Mouse (Mus musculus) gastrocnemius, postnatal 14 days (tissue): ENCODE data around the gene Ulk4. TPM values are rescaled to one million over a fixed set of nuclear protein-coding genes. Genes with fewer than 3 reads are reported as not detected.

Experiments used
- DNase-seq: peaks from one replicate; pipeline ENCODE4 v3.0.0; 2021; ENCODE audit warnings: mixed read lengths
- intact Hi-C: fragments of 180-260 bp; cut with DNase I; formaldehyde crosslinking; loops from one replicate; pipeline ENCODE4 v1.15.1; 2025; ENCODE audit warnings: low total_unique reads
- total RNA-seq, 2 experiments: library from RNA; stranded (reverse); gene quantifications; 2 replicates each; pipeline ENCODE4 v1.2.3; 2021

The Ulk4 gene
- total RNA-seq, 2 experiments from 2014 or later = 0.31 to 0.41 TPM

DNA sequence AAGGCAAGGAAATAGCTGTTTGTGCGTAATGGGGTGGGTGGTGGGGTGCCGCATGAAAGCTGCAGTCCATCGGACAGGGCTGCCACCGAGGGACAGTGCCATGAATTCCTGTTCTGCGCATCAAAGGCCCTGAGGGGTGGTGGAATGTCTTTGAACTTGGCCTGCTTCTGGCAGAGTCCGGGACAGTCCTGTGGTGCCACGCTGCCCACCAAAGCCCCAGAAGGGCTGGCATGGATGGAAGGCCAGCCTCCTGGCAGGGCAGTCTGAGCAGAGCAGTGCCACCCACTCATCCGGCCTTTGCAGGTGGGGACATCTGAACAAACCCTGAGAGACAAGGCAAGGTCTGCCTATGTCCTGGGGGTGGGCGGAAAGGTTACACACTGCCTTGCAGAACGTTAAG lies 312.0 kb downstream of the Ulk4 start:
- no peak for DNase-seq
- intact Hi-C loops = no loop called here

DNA sequence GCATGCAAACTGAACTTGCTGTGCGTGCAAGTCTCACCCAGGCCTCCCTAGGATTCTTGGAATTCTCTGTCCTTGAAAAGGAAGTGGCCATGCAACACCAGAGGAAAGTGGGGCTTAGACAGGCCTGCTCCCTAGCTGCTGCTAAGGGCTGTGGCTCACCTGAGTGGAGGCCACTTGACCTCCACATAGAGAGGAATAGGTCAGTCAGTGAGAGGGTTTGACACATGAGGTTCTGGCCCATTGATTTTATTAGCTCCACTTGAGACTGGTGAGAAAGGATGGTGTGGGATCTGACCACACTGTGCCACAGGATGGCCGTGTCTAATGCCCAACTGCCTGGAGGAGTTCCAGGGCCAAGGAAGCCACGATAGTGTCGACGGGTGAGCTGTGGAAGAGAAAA lies 312.8 kb downstream of the Ulk4 start:
- no peak for DNase-seq
- intact Hi-C loops = no loop called here

DNA sequence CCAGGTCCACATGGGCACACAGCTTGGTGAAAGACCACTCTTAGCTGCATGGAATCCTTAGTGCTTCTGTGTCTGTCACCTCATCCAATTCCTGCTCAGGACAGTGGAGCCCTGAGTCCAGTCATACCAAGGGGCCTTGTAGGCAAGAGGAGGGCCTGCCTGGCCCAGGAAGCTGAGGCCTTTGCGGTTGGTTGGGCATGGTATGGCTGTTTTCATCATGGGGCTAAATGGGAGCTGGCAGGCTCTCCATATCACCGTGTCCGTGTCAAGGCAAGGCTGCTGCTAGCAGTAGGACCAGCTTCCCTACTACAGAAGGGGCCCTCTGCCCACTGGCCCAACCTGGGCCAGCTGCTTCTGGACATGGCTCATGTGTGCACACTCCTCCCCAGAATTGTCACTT lies 313.3 kb downstream of the Ulk4 start:
- no peak for DNase-seq
- intact Hi-C loops = no loop called here

DNA sequence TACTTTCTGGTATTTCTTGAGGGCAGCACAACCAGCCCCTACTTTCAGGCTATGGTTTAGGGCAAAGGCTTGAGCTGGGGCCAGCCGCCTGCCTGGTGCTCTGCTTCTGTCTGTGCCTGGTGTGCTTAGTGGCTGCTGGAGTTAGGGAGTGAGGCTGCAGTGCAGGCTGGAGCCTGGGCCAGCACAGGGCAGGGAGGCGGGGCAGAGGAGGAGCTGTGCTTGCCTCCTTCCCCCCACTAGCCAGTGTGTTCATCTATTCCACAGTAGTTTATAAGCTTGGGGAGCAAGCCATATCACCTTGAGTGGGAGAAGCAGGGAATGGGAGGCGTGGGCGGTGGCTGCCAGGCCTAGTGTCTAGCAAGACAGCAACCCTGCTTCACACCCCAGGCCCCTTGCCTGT lies 313.9 kb downstream of the Ulk4 start:
- no peak for DNase-seq
- intact Hi-C loops = no loop called here

DNA sequence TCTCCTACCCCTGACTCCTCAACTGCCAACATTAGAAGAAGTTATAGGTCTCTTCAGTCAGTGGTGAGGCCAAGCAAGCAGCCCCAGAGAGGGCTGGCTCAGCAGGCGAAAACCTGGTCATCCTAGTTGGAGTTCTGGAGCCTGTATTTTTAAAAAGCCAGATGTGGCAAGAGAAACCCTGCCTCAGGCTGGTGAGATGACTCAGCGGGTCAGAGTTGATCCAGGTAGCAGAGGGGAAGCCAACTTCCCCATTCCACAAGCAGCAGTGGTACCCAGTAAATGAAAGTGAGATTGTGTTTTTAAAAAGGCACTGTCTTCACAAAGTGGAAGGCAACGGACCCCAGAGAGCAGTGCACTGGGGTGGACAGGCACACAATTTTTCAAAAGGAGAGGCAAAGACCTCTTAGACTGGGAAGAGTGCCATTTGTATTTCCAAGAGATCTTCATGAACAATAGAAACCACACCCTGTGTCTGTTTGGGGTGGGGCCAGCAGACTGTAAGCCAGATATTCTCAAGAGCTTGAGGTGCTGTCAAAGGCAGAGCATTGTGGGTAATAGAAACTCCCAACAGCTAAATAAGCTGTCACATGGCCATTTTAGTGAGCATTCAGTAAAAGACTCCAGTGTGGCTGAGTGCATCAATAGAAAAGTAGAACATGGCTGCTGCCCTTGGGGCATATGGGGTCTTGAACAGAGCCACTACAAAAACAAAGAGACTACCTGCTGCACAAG lies 314.9 kb downstream of the Ulk4 start:
- DNase-seq = peak; percentile 37
- intact Hi-C loops = no loop called here

DNA sequence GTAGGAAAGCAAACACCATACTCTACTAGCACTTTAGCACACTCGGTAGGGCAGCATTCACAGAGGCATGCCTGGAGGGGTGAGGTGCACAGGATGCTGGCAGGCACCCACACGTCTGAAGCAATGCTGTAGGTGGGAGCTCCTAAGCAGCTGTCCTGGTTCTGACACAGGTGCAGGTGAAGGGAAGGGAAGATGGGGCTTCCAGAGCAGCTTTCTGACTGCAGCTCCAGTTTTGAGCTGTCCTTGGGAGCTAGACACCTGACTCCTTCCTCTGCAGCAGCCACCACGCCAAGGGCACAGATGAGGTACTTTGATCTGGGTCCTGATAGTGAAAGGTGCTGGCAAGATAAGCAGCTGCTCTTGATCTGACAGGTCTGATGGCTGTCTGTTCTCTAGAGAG lies 315.5 kb downstream of the Ulk4 start:
- intact Hi-C loops = no loop called here
- DNase-seq = no peak

DNA sequence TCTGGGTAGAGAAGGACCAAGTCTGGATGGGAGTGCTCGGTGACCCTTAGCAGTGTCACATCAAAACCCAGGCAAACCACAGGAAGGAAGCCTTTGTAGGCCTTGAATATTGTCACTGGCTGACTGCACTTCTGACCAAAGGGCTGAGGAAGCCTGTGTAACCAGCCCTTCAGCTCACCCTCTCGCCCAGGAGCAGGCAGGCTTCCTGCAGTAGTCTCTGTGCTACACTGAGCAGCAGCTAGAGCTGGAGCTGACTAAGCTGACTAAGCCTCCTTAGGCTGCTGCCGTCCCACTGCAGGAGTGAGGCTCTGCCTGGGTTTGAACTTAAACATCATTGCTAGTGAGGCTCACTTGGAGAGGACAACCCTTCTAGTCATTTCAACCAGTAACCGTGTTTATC lies 316.4 kb downstream of the Ulk4 start:
- no peak for DNase-seq
- intact Hi-C loops = no loop called here

DNA sequence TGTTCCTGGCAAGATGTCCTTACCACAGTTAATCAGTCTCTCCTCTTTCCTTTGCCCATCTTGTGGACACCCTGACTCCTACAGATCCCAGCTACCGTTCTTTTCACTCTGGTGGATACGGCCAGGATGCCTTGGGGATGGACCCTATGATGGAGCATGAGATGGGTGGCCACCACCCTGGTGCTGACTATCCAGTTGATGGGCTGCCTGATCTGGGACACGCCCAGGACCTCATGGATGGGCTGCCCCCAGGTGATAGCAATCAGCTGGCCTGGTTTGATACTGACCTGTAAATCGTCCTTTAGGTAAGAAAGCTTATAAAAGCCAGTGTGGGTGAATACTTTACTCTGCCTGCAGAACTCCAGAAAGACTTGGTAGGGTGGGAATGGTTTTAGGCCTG lies 317.8 kb downstream of the Ulk4 start:
- intact Hi-C loops = no loop called here

DNA sequence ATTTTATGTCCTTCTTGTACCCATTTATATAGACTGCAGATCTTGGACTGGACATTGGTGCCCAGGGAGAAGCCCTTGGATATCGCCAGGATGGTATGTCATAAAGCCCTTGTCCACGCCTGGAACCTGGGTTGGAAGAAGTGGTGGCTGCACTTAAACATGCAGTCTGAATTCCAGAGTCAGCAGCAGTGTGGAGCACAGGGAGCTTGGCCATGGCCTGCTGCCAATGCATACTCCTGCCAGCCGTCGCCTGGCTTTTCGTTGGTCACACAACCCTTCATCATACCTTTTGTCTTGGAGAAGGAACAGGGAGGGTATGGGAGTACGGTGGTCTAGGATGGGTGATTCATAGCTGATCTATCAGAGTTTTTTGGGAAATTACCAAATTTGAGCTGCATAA lies 318.4 kb downstream of the Ulk4 start:
- intact Hi-C loops = no loop called here
- no peak for DNase-seq

More for the DNA sequence above, 317.8 kb downstream of the Ulk4 start:
- DNase-seq = no peak

DNA sequence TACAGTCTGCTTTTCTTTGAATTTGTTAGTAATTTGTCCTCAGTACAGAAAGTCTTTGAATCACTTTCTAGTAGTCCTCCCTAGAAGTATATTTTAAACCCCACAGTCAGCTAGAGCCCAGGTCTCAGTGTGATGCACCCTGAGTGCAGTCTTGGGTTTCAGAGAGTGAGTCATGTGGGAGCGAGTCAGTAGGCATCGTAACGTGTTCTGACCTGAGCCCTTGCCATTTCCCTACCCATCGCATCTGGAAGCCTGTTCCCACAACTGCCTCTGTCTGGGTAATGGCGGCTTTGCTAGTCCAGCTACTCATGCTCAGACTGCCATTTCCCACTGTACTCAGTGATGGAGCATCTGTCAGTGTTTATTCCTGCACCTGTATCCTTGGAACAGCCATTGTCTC lies 318.9 kb downstream of the Ulk4 start:
- intact Hi-C loops = no loop called here
- DNase-seq = no peak

DNA sequence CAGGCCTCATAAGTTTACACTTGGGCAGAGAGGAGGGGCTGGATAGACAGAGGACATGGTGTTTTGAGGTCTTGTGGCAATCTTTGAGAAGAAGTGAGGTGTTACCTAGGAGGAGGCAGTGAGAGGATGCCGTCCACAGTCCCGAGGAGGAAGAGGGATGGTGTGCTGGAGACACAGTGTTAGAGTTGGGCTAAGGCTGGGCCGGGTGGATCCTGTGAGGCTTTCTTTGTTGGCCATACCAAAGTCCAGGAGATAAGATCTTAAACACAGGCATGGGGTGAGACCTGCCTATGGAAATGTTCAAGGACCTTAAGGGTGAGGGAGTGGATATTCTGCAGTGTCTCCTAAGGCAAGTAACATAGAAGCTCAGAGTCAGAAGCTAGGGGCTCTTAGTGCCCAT lies 325.1 kb downstream of the Ulk4 start:
- intact Hi-C loops = no loop called here
- DNase-seq = no peak

DNA sequence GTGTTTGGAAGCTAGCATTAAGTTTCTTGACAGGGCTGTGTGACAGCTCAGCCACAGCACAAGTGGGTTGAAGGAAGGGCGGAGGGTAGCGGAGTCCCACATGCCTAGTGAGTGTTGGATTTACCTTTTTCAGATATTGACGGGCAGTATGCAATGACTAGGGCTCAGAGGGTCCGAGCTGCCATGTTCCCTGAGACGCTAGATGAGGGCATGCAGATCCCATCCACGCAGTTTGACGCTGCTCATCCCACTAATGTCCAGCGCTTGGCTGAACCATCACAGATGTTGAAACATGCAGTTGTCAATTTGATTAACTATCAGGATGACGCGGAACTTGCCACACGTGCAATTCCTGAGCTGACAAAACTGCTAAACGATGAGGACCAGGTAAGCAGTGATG lies 326.2 kb downstream of the Ulk4 start:
- no peak for DNase-seq
- intact Hi-C loops = no loop called here

DNA sequence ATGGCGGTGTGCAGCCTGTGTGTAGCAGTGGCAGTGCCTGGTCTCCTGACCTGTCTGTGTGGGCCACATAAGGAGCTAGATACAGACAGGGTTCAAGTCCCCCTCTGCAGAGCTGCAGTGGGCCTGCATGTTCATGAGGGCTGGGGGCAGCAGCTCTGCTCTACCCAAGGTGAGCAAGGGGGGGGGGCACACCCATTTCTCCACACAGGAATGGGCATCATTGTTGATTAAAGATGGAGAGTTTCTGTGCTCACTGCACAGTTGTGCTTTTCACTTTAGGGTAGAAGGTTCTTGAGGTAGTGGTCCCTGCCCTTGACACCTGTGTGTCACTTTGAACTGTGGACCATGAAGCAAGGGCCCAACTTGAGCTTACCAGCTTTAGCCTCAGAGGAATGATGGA lies 328.2 kb downstream of the Ulk4 start:
- no peak for DNase-seq
- intact Hi-C loops = no loop called here

DNA sequence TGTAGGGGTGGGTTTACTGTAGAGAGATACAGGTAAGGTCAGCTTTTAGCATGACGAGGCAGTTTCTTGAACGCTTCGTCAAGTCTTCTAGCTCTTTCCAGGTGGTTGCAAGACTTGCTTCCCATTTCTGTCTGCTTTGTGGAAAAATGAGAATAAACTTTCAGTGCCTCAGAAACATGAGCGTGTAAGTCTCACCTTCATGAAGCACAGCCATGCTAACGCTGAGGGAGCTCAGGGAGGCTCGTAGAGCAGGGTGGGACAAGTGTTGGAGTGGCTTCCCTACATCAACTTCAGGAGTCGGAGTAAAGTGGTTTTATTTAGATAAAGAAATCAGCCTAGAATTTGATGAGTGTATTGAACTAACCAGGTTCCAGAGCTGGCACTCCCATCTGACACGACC lies 330.9 kb downstream of the Ulk4 start:
- no peak for DNase-seq
- intact Hi-C loops = no loop called here

DNA sequence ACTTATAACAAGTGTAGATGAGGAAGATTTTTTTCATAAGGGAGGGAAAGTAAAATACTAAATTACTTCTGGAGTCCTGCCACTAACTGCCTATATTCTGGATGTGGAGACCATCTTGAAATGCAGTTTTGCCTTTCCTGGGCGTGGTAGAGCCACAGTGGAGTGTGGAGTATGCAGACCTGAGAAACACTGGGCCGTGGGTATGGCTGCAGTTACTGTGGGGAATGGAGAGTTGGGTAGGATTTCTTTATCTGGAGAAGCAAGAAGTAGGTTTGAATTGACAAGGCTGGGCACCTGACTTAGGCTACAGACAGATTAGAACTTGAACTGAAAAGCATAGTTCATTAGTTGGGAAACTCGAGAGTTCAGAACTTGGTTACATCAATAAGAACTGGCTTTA lies 332.8 kb downstream of the Ulk4 start:
- DNase-seq = no peak
- intact Hi-C loops = no loop called here

DNA sequence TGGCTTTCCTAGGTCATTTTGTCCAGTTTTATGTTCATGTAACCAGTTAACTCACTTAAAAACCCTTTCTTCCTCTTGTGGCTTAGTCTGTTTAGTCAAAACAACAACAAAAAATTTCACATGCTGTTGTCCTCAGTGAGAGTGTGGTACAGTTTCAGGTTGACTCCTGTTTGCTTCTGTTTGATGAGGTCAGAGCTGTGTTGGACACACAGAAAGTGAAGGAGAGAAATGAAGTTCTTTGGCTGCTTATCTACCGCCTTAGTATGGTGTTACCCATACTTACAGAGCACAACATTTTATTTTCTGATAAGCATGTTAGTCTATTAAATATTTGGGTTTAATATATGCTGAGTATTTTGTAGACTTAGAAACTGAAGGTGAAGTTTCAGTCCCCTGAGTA lies 333.2 kb downstream of the Ulk4 start:
- intact Hi-C loops = no loop called here
- DNase-seq = no peak

DNA sequence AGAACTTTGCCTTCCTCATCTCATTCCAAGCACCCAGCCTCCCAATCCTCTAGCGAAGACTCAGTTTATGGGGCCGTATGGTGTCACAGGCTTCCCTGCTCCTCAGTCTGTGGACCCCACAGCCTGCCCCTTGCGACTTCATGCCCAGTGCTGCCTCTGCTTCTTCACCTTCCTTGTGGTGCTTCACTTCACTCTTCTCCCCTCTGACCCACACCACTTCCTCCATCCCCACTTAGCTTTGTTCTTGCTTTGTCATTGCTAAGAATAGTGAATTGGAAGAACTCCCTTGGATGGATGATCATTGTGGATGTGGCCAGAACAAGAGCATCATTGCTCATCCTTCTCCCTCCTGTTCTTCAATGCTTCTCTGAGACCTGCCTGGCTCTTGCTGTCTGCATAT lies 336.1 kb downstream of the Ulk4 start:
- no peak for DNase-seq
- intact Hi-C loops = no loop called here

DNA sequence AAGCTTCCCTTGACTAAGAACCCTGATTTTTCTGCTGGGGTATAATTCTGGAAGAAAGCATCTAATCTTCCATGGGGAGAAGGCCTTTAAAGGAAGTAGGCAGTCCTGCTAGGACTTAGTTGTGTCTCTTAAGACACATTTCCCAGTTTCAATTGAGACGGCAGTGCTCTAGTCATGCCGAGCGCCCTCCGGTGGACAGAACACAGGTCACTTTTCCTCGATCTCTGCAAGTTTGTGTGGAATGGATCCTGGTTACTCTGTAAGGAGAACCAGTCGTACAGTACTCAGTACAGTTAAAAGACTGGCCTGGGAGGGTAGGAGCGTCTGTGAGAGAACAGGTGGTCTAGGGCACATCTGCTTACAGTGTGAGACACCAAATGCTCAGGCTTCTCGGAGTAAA lies 340.6 kb downstream of the Ulk4 start:
- intact Hi-C loops = loop anchor here (10.0 kb wide), 1 partner anchor 332 kb away; no protein-coding TSS in a partner anchor
- peak; percentile 61 for DNase-seq

DNA sequence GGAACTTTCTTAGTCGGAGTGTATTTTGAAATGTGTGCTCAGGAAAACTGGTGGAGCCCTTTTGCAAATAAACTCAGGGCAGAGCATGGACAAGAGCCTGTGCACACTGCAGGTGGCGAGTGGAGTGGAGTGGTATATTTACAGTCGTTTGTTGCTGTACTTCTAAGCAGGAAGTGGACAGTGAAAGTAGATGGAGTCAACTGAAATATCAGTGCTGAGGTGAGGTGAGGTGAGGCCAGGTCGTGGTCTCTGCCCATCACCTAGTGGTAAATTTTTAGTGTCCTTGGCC lies 341.4 kb downstream of the Ulk4 start:
- intact Hi-C loops = loop anchor here (10.0 kb wide), 1 partner anchor 331 kb away; no protein-coding TSS in a partner anchor
- DNase-seq = no peak

DNA sequence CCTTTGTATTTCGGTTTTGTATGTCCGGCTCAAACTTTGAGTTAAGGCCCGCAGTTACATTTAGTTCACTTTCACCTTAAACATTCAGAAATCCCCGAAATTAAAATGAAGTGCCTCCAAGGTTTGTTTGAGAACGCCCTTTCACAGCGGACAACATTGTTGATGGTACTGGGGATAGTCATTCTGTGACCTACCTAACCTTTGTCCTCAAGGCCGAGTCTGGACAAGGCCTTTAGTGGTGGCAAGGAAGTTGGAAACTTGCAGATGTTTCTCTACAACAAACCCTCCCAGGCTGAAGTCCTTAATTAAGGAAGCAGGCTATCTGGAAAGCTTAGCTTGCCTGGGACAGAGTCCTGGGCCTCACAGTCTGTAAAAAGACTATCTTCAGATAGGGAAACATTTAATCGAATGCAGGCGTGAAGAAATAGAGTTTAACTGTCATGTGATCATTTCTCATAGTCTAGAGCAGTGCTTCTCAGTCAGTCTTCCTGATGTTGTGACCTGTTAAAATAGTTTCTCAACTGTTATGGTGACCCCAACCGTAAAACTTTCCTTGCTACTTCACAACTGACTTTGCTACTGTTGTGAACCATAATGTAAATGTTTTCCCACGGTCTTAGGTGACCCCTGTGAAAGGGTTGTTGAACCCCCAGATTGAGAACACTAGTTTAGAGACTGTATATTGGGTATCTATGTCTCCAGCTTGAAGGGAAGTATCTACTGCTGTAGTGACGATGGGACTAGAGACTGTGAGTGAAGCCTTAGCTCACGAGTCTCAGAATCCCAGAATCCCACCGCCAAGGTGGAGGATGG lies 342.0 kb downstream of the Ulk4 start:
- DNase-seq = no peak
- intact Hi-C loops = loop anchor here (10.0 kb wide), 1 partner anchor 330 kb away; no protein-coding TSS in a partner anchor
